Mouse (Mus musculus) myocyte (in vitro differentiated cells): Measurements from ENCODE around the gene Prrc2a.

Experiments used
- CEBPB ChIP-seq: IDR thresholded peaks from 2 replicates; pipeline ENCODE4 v1.6.1; 2011; ENCODE audit warnings: mild to moderate bottlenecking, moderate library complexity; ENCODE audit not compliant: poor library complexity, insufficient read depth, severe bottlenecking
- E2F4 ChIP-seq: IDR thresholded peaks from one replicate; pipeline ENCODE4 v1.6.1; 2011; ENCODE audit warnings: mild to moderate bottlenecking, control low read depth, moderate library complexity; ENCODE audit not compliant: insufficient read depth
- MAX ChIP-seq: IDR thresholded peaks from one replicate; pipeline ENCODE4 v1.6.1; 2011; ENCODE audit warnings: low read depth, mild to moderate bottlenecking, control low read depth
- MYOG ChIP-seq, 3 experiments: IDR thresholded peaks; one replicate each; pipeline ENCODE4 v1.6.1; 2011; ENCODE audit warnings: control low read depth in 2 of 3, low read depth in 2 of 3, mild to moderate bottlenecking in 2 of 3; ENCODE audit not compliant: insufficient read length in 2 of 3, control insufficient read depth in 1 of 3, insufficient read depth in 1 of 3
- POLR2A ChIP-seq: IDR thresholded peaks from one replicate; pipeline ENCODE4 v1.6.1; 2011; ENCODE audit warnings: low read depth, mild to moderate bottlenecking, control low read depth, moderate library complexity; ENCODE audit not compliant: insufficient read length
- REST ChIP-seq: IDR thresholded peaks from one replicate; pipeline ENCODE4 v1.6.1; 2011; ENCODE audit warnings: mild to moderate bottlenecking, control low read depth, moderate library complexity; ENCODE audit not compliant: insufficient read depth, insufficient read length
- TCF12 ChIP-seq: IDR thresholded peaks from one replicate; pipeline ENCODE4 v1.6.1; 2011; ENCODE audit warnings: mild to moderate bottlenecking, control low read depth; ENCODE audit not compliant: poor library complexity, insufficient read depth, severe bottlenecking
- USF1 ChIP-seq: IDR thresholded peaks from one replicate; pipeline ENCODE4 v1.6.1; 2011; ENCODE audit warnings: low read depth, mild to moderate bottlenecking, control low read depth, moderate library complexity

DNA sequence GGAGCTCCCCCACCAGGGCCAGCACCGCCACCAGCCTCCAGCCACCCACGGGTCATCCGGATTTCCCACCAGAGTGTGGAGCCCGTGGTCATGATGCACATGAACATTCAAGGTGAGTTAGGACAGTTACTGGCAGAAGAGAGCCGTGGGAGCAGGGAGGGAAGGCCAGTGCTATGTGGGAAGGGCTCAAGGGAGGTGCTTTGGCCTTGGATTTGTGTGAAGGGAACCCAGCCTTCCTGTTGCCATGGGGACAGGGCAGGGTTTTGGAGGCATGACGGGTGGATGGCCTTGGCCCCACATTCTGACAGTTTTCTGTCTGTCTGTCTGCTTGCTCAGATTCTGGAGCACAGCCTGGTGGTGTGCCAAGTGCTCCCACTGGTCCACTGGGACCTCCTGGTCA lies 22.7 kb downstream of the Prrc2a start:
- no peak for TF ChIP-seq E2F4
- TF ChIP-seq POLR2A, result no peak
- no peak for TF ChIP-seq MAX
- no peak for TF ChIP-seq USF1
- no peak for TF ChIP-seq REST
- TF ChIP-seq CEBPB, result no peak
- TF ChIP-seq TCF12, result no peak
- no peak for TF ChIP-seq MYOG (IDR thresholded peaks at IDR 0.05; ENCODE audit: control insufficient read depth in 1 of 3, insufficient read depth in 1 of 3, insufficient read length in 2 of 3, low read depth in 2 of 3)
